In genomic region chr10:75951424-75952050, GRCm38 (mm10) we compare ENCODE assay signal across 7 mouse cellular contexts. TPM values are rescaled to one million over a fixed set of nuclear protein-coding genes. Genes with fewer than 3 reads are reported as not detected.
DNase-seq lines count a peak whose midpoint lies in the region; ATAC-seq and TF ChIP-seq lines count a peak whose summit lies in the region.

No protein-coding gene starts in this region.

- H3K9me3 ChIP-seq in ES-E14 (ENCODE audit: control insufficient read depth, insufficient read depth, low read depth, low read length), result no peaks in the 10 kb centered on the region
- H3K9me3 ChIP-seq in heart, embryonic 15.5 days (replicated peaks), result no peaks in the 10 kb centered on the region
- H3K9me3 ChIP-seq in megakaryocyte, embryonic 14.5 days, result no peaks in the 10 kb centered on the region

- peak overlapping the region; percentile 59; the same call in 1 of the 2 replicates for H3K9ac ChIP-seq in ES-E14 (ENCODE audit: insufficient read depth, low read depth, low read length, poor library complexity, severe bottlenecking)
- peak overlapping the region; percentile 62 for H3K9ac ChIP-seq in heart, embryonic 15.5 days

- DNase-seq in CD4-positive helper T cell, adult 2 months (ENCODE audit: low read depth, low spot score), result peak; percentile 82
- DNase-seq in ES-E14 (ENCODE audit: low read depth, low spot score), result no peak
- peak; percentile 49 to 64 for DNase-seq in kidney, postnatal 4 days
- DNase-seq in spleen, adult 12 weeks (ENCODE audit: low spot score), result peak; percentile 59

- H3K36me3 ChIP-seq in ES-E14 (ENCODE audit: control insufficient read depth, insufficient read depth, low read length, poor library complexity, severe bottlenecking), result no peaks in the 10 kb centered on the region
- no peaks in the 10 kb centered on the region for H3K36me3 ChIP-seq in heart, embryonic 15.5 days
- no peaks in the 10 kb centered on the region for H3K36me3 ChIP-seq in megakaryocyte, embryonic 14.5 days (replicated peaks; ENCODE audit: low read length)

- H3K4me2 ChIP-seq in heart, embryonic 15.5 days, result peak overlapping the region; percentile 95

- no peak overlapping the region for H3K27ac ChIP-seq in ES-E14 (ENCODE audit: insufficient read depth, low read depth, low read length, poor library complexity, severe bottlenecking)
- no peak overlapping the region for H3K27ac ChIP-seq in cortical plate, adult 2 months (ENCODE audit: insufficient read depth, low read length)
- no peak overlapping the region for H3K27ac ChIP-seq in heart, embryonic 15.5 days

- no peak for TF ChIP-seq POLR2A in cortical plate, adult 2 months (IDR thresholded peaks at IDR 0.05; ENCODE audit: extremely low read depth, insufficient read depth, low read length)

- peak overlapping the region; percentile 68 to 69 for H3K4me3 ChIP-seq in ES-E14 (ENCODE audit: insufficient read depth in 1 of 2, low read depth in 1 of 2, low read length in 2 of 2, poor library complexity in 1 of 2, severe bottlenecking in 1 of 2)
- peak overlapping the region; percentile 14 for H3K4me3 ChIP-seq in cortical plate, adult 2 months (ENCODE audit: insufficient read depth, low read length)
- peak overlapping the region; percentile 57 for H3K4me3 ChIP-seq in heart, embryonic 15.5 days
- peak overlapping the region; percentile 86 for H3K4me3 ChIP-seq in megakaryocyte, embryonic 14.5 days (replicated peaks)

- 4% methylated on average over 13 of the region's 13 CpGs for WGBS in heart, embryonic 15.5 days

- peak; percentile 40; the same call in 1 of the 2 replicates for TF ChIP-seq CTCF in cortical plate, adult 2 months (IDR thresholded peaks at IDR 0.05; ENCODE audit: extremely low read depth, insufficient read depth, low read length)

- peaks cover 4 to 19% of the 10 kb centered on the region in 2 experiments; a peak in 3 of 4 replicates for H3K4me1 ChIP-seq in ES-E14 (ENCODE audit: control insufficient read depth in 2 of 2, insufficient read depth in 2 of 2, low read length in 2 of 2, poor library complexity in 1 of 2)
- H3K4me1 ChIP-seq in cortical plate, adult 2 months (ENCODE audit: control insufficient read depth, insufficient read depth, low read length), result peaks cover 2% of the 10 kb centered on the region; the same call in 1 of the 2 replicates
- peaks cover 19% of the 10 kb centered on the region for H3K4me1 ChIP-seq in heart, embryonic 15.5 days (replicated peaks)
- peaks cover 20% of the 10 kb centered on the region for H3K4me1 ChIP-seq in megakaryocyte, embryonic 14.5 days

- peaks cover 36% of the 10 kb centered on the region for H3K27me3 ChIP-seq in heart, embryonic 15.5 days
- peaks cover 68% of the 10 kb centered on the region for H3K27me3 ChIP-seq in megakaryocyte, embryonic 14.5 days (replicated peaks)

- ATAC-seq in heart, embryonic 15.5 days (replicated peaks; ENCODE audit: insufficient number of reproducible peaks, insufficient read depth, low FRiP score, low read depth), result 0 out of 2 replicates have a peak, but pooled peaks have one; percentile 19

- in situ Hi-C loops in ES-E14 (cut with MboI; ENCODE audit: low sequenced_read_pairs in 2 of 2, unreplicated experiment in 2 of 2), result loop anchor here (5.0 to 25.0 kb wide), 3 partner anchors 204 to 364 kb away; partner anchors contain the start of gene Ggt5 (in 1 of the 2)

TF ChIP-seq in ES-E14, 5 proteins besides CTCF, POLR2A, EP300 and RAD21:
- TF ChIP-seq CHD2 (IDR thresholded peaks at IDR 0.05; ENCODE audit: low read depth, low read length) (no peak), MAFK (IDR thresholded peaks at IDR 0.05; ENCODE audit: insufficient read depth, low read depth, low read length) (peak; percentile 68; the same call in 1 of the 2 replicates), HCFC1 (IDR thresholded peaks at IDR 0.05; ENCODE audit: borderline replicate concordance, insufficient read depth, low read length) (no peak), ZC3H11A (IDR thresholded peaks at IDR 0.05; ENCODE audit: borderline replicate concordance, low read depth, low read length) (peak; percentile 56; the same call in 1 of the 2 replicates), ZNF384 (IDR thresholded peaks at IDR 0.05; ENCODE audit: low read depth, low read length) (peak; percentile 99)

RNA-seq across cellular contexts. Expression of gene Gm5134, which starts 2.8 kb away (rescaled TPM):
- 4.2 and 6.4 TPM in 2 replicates for total RNA-seq in ES-E14 (2012; rRNA removed)
- 0.06 and 0.08 TPM in 2 replicates for polyA plus RNA-seq in cortical plate, adult 2 months (2012; rRNA removed)
- 0.05 and 0.15 TPM in 2 replicates for polyA plus RNA-seq in heart, embryonic 15.5 days (2015; fragmentation: Nextera tagmentation; extraction: Ambion mirVana)
- not detected in 2 replicates for polyA plus RNA-seq in megakaryocyte, embryonic 14.5 days (2012; ENCODE audit: insufficient read depth, low replicate concordance)

RNA-seq across cellular contexts. Expression of gene Vpreb3, which starts 8.7 kb away (rescaled TPM):
- 0.98 and 1.5 TPM in 2 replicates for total RNA-seq in ES-E14 (2012; rRNA removed)
- not detected in 2 replicates for polyA plus RNA-seq in cortical plate, adult 2 months (2012; rRNA removed)
- 0.32 and 0.35 TPM in 2 replicates for polyA plus RNA-seq in heart, embryonic 15.5 days (2015; fragmentation: Nextera tagmentation; extraction: Ambion mirVana)
- polyA plus RNA-seq in megakaryocyte, embryonic 14.5 days (2012; ENCODE audit: insufficient read depth, low replicate concordance), result not detected in 2 replicates

RNA-seq across cellular contexts. Expression of gene Gm867, which starts 11.1 kb away (rescaled TPM):
- 1.1 and 2.9 TPM in 2 replicates for total RNA-seq in ES-E14 (2012; rRNA removed)
- polyA plus RNA-seq in cortical plate, adult 2 months (2012; rRNA removed), result 0.49 and 1.2 TPM in 2 replicates
- polyA plus RNA-seq in heart, embryonic 15.5 days (2015; fragmentation: Nextera tagmentation; extraction: Ambion mirVana), result 0.68 and 0.71 TPM in 2 replicates
- polyA plus RNA-seq in megakaryocyte, embryonic 14.5 days (2012; ENCODE audit: insufficient read depth, low replicate concordance), result not detected in 2 replicates

RNA-seq across cellular contexts. Expression of gene Mmp11, which starts 15.2 kb away (rescaled TPM):
- total RNA-seq in ES-E14 (2012; rRNA removed), result 52.4 and 137 TPM in 2 replicates
- 2.3 and 2.6 TPM in 2 replicates for polyA plus RNA-seq in cortical plate, adult 2 months (2012; rRNA removed)
- polyA plus RNA-seq in heart, embryonic 15.5 days (2015; fragmentation: Nextera tagmentation; extraction: Ambion mirVana), result 25.6 and 38.1 TPM in 2 replicates
- 0.19 TPM in 1 of 2 replicates, not detected in the other for polyA plus RNA-seq in megakaryocyte, embryonic 14.5 days (2012; ENCODE audit: insufficient read depth, low replicate concordance)

RNA-seq across cellular contexts. Expression of gene Chchd10, which starts 18.6 kb away (rescaled TPM):
- 435 and 871 TPM in 2 replicates for total RNA-seq in ES-E14 (2012; rRNA removed)
- polyA plus RNA-seq in cortical plate, adult 2 months (2012; rRNA removed), result 502 and 507 TPM in 2 replicates
- 530 and 565 TPM in 2 replicates for polyA plus RNA-seq in heart, embryonic 15.5 days (2015; fragmentation: Nextera tagmentation; extraction: Ambion mirVana)
- polyA plus RNA-seq in megakaryocyte, embryonic 14.5 days (2012; ENCODE audit: insufficient read depth, low replicate concordance), result 113 and 164 TPM in 2 replicates

Comparison
In these comparisons a context has a peak if more than half of its experiments do, and no peak if none do; other contexts are left out.
1. H3K4me3 ChIP-seq: peak in every context shown above with its lines; median percentile 86 in megakaryocyte, embryonic 14.5 days; 68 in ES-E14; 57 in heart, embryonic 15.5 days; 14 in cortical plate, adult 2 months.